Mouse (Mus musculus) liver, embryonic 14.5 days (tissue): ENCODE data around the gene Wipf2. TPM values are rescaled to one million over a fixed set of nuclear protein-coding genes. Genes with fewer than 3 reads are reported as not detected.

Experiments used
- ATAC-seq: fragments of 200-750 bp; cut with Nextera tagmentation; 2 replicates; pipeline ENCODE4 v1.8.0; 2017; ENCODE audit warnings: moderate number of reproducible peaks, mild to moderate bottlenecking, moderate library complexity; ENCODE audit not compliant: insufficient read depth
- DNase-seq, 3 experiments: peaks; one replicate each; pipeline ENCODE4 v3.0.0-alpha.2; 2012 to 2013; ENCODE audit warnings: low read depth in 3 of 3, low spot score in 3 of 3
- H3K27ac ChIP-seq: fragments of 300-500 bp; sonication (generic); 2 replicates; pipeline ENCODE4 v1.5.1; 2014; ENCODE audit warnings: moderate library complexity, mild to moderate bottlenecking, control low read depth, inconsistent platforms
- H3K27me3 ChIP-seq: fragments of 300-500 bp; sonication (generic); 2 replicates; pipeline ENCODE4 v1.6.1; 2014; ENCODE audit warnings: mild to moderate bottlenecking, low read length, moderate library complexity; ENCODE audit not compliant: control insufficient read depth, insufficient read depth
- H3K36me3 ChIP-seq: fragments of 300-500 bp; sonication (generic); replicated peaks from 2 replicates; pipeline ENCODE4 v1.6.1; 2014; ENCODE audit warnings: low read depth; ENCODE audit not compliant: control insufficient read depth, insufficient read depth
- H3K4me1 ChIP-seq, 2 experiments: fragments of 200-500 bp in 1 of 2; fragments of 300-500 bp in 1 of 2; sonication (generic) in 1 of 2; replicated peaks; 2 replicates each; pipeline ENCODE4 v1.6.1; 2012 to 2014; ENCODE audit warnings: antibody characterized with exemption in 1 of 2, inconsistent platforms in 1 of 2, low read length in 1 of 2; ENCODE audit not compliant: control insufficient read depth in 2 of 2, insufficient read depth in 2 of 2
- H3K4me2 ChIP-seq: fragments of 300-500 bp; sonication (generic); 2 replicates; pipeline ENCODE4 v1.6.1; 2014; ENCODE audit warnings: low read depth, mild to moderate bottlenecking, control low read depth, moderate library complexity
- H3K4me3 ChIP-seq, 2 experiments: fragments of 200-500 bp in 1 of 2; fragments of 300-500 bp in 1 of 2; sonication (generic) in 1 of 2; 2 replicates each; pipeline ENCODE4 v1.5.1; 2012 to 2014; ENCODE audit warnings: low read depth in 2 of 2, low read length in 2 of 2, mild to moderate bottlenecking in 2 of 2, control low read depth in 1 of 2, inconsistent platforms in 1 of 2, moderate library complexity in 1 of 2; ENCODE audit not compliant: insufficient read depth in 1 of 2
- H3K9ac ChIP-seq: fragments of 300-500 bp; sonication (generic); replicated peaks from 2 replicates; pipeline ENCODE4 v1.6.1; 2014; ENCODE audit warnings: mild to moderate bottlenecking, control low read depth, moderate library complexity
- H3K9me3 ChIP-seq: fragments of 300-500 bp; sonication (generic); 2 replicates; pipeline ENCODE4 v1.6.1; 2016; ENCODE audit warnings: low read length, mixed read lengths; ENCODE audit not compliant: control insufficient read depth
- CTCF ChIP-seq: IDR thresholded peaks from 2 replicates; pipeline ENCODE4 v1.5.1; 2016; ENCODE audit warnings: antibody characterized with exemption, low read depth, control low read depth
- EP300 ChIP-seq: IDR thresholded peaks from 2 replicates; pipeline ENCODE4 v1.6.1; 2016; ENCODE audit warnings: antibody characterized with exemption, low read depth
- WGBS: fragments of 180-500 bp; shearing (Covaris S2); extraction: QIAGEN DNeasy Blood & Tissue Kit; methylation state at CpG from one replicate; pipeline ENCODE4 v1.1.7; 2014; ENCODE audit not compliant: insufficient replicate concordance; 5-methylcytosine and 5-hydroxymethylcytosine counted together
- polyA plus RNA-seq, 2 experiments: library from polyadenylated mRNA; depleted of rRNA in 1 of 2; stranded (reverse) in 1 of 2; unstranded in 1 of 2; fragments of >200 nt; fragmentation: Nextera tagmentation in 1 of 2; extraction: Ambion mirVana in 1 of 2; gene quantifications; 2 replicates each; pipeline versions ENCODE4 v1.2.1 to v1.2.3; 2012 to 2014

Wipf2 gene
- polyA plus RNA-seq, 2 experiments, result 1.1 to 2.1 TPM

- Histone ChIP-seq H3K4me2 (peak within 1 kb of the TSS; percentile 93), H3K27ac (no peak within 1 kb of the TSS), H3K4me1 (peaks cover 0 to 5% of the 10 kb centered on the region in 2 experiments; a peak in 3 of 4 replicates), H3K36me3 (peaks cover 26% of the 10 kb centered on the region), H3K9ac (peak within 1 kb of the TSS; percentile 49), H3K27me3 (peaks cover 23% of the 10 kb centered on the region), H3K9me3 (no peaks in the 10 kb centered on the region), H3K4me3 (peak within 1 kb of the TSS; percentile 62 to 65)
- TF ChIP-seq CTCF (no peak), EP300 (no peak)
- peak; percentile 87 for ATAC-seq
- WGBS, result 0% methylated on average over 43 of the region's 48 CpGs
- DNase-seq, result peak; percentile 53 to 63 (median 57)
Observed at GRCm38 (mm10) chr11:98836651-98837141, 26.7 kb upstream of the Wipf2 start, which contains the start of gene Rapgefl1. TSS of gene Rapgefl1 (plus strand) at chr11:98836785.

DNA sequence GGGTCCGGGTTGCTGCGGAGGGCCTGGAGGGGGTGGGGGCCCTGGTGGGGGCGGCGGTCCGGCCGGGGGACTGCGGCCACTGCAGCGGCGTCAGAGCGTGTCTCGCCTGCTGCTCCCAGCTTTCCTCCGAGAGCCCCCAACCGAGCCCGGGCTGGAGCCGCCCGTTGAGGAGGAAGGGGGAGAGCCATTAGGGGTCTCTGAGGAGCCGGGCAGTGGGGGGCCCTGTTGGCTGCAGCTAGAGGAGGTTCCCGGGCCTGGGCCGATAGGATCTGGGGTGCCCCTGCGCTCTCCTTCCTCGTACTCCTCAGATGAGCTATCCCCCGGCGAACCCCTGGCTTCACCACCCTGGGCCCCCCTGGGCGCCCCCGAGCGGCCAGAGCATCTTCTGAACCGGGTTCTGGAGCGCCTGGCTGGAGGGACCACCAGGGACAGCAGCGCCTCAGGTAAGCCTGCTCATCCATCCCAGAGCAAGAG, 26.2 kb upstream of the Wipf2 start:
- TF ChIP-seq CTCF (no peak), EP300 (no peak)
- peak overlapping the region; percentile 49 for H3K9ac ChIP-seq
- H3K4me1 ChIP-seq, result peaks cover 0 to 5% of the 10 kb centered on the region in 2 experiments; a peak in 3 of 4 replicates
- H3K9me3 ChIP-seq, result no peaks in the 10 kb centered on the region
- H3K36me3 ChIP-seq, result peaks cover 20% of the 10 kb centered on the region
- WGBS, result 2% methylated on average over 27 of the region's 29 CpGs
- H3K27ac ChIP-seq, result no peak overlapping the region
- DNase-seq (no peak), ATAC-seq (no peak)
- peak overlapping the region in 1 of 2 experiments; percentile 65; a peak in 2 of 4 replicates for H3K4me3 ChIP-seq
- H3K4me2 ChIP-seq, result peak overlapping the region; percentile 93
- peaks cover 23% of the 10 kb centered on the region for H3K27me3 ChIP-seq

DNA sequence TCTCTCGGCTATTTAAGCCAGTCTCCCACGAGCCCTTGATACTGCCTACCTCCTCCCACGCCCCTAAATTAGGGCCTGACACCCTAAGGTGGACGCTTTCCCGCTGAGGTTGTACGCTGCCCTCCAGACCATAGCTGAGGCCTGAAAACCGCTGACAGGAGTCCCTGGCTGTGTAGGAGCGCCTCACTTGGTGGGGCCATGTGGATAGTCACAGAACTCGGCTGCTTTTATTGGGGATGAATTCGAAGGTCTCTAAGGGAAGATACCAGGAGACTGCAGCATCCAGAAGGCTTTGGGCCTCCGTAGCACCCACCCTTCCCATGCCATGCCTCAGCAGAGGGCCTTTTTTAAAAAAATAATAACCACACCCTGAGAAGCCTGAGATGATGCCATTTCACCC, 25.5 kb upstream of the Wipf2 start:
- peaks cover 0 to 5% of the 10 kb centered on the region in 2 experiments; a peak in 3 of 4 replicates for H3K4me1 ChIP-seq
- ATAC-seq, result no peak
- H3K27ac ChIP-seq, result no peak overlapping the region
- H3K9me3 ChIP-seq, result no peaks in the 10 kb centered on the region
- DNase-seq, result no peak
- H3K4me3 ChIP-seq, result no peak overlapping the region
- no peak overlapping the region for H3K4me2 ChIP-seq
- 55% methylated on average over 11 of the region's 11 CpGs for WGBS
- H3K27me3 ChIP-seq, result peaks cover 23% of the 10 kb centered on the region
- TF ChIP-seq CTCF (no peak), EP300 (no peak)
- H3K36me3 ChIP-seq, result peaks cover 14% of the 10 kb centered on the region
- no peak overlapping the region for H3K9ac ChIP-seq

GRCm38 (mm10) chr11:98838512-98838911, 24.9 kb upstream of the Wipf2 start:
- Histone ChIP-seq H3K4me3 (no peak overlapping the region), H3K9me3 (no peaks in the 10 kb centered on the region), H3K4me2 (no peak overlapping the region), H3K27ac (no peak overlapping the region), H3K27me3 (peaks cover 23% of the 10 kb centered on the region), H3K36me3 (peaks cover 8% of the 10 kb centered on the region; the same call in 1 of the 2 replicates), H3K4me1 (peaks cover 0 to 5% of the 10 kb centered on the region in 2 experiments; a peak in 3 of 4 replicates), H3K9ac (no peak overlapping the region)
- 68% methylated on average over 9 of the region's 9 CpGs for WGBS
- no peak for ATAC-seq
- no peak for DNase-seq
- TF ChIP-seq CTCF (no peak), EP300 (no peak)

- no peak overlapping the region for H3K4me2 ChIP-seq
- no peak overlapping the region for H3K9ac ChIP-seq
- ATAC-seq, result no peak
- H3K27ac ChIP-seq, result no peak overlapping the region
- peaks cover 0 to 5% of the 10 kb centered on the region in 2 experiments; a peak in 3 of 4 replicates for H3K4me1 ChIP-seq
- H3K27me3 ChIP-seq, result peaks cover 23% of the 10 kb centered on the region
- 30% methylated on average over 6 of the region's 6 CpGs for WGBS
- no peaks in the 10 kb centered on the region for H3K36me3 ChIP-seq
- H3K4me3 ChIP-seq, result no peak overlapping the region
- H3K9me3 ChIP-seq, result no peaks in the 10 kb centered on the region
- TF ChIP-seq EP300 (no peak), CTCF (no peak)
- no peak for DNase-seq
Observed at GRCm38 (mm10) chr11:98839402-98839801, 24.0 kb upstream of the Wipf2 start.
